8 mouse cellular contexts compared by ENCODE assay signal in the genomic region with DNA sequence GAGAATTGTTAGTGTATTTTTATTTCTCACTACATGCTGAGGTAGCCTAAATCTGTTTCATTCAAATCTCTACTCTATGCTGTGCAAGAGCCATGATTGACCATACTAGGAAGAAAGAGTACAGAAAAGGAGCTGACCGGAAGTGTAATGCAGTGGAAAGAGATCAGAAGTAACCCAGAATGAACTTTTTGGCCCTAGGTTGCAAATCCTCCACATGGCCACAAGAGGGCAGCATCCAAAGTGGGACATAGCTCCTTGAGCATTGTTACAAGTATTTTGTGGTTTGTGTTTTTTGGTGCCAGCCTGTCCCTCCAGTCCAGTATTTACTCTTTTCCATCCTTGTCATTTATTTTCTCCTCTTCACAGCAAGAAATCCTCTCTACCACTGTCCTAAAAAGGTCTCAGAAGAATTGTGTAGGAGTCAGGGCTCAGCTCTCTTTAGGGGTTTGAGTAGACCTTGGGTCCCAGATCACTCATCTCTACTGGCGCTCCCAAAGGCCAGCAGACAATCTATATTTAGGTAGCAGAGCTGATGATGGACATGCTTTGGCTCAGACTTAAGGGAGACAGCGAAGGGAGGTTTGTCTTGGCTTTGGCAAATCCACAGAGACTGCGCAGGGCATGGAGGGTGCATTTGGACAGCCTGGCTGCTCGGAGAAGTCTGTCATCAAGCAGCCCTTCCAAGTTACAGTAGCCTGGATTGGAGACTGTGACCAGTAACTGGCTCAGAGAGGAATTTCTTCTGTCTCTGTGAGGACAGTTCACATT. TPM values are rescaled to one million over a fixed set of nuclear protein-coding genes. Genes with fewer than 3 reads are reported as not detected.
DNase-seq lines count a peak whose midpoint lies in the region; ATAC-seq and TF ChIP-seq lines count a peak whose summit lies in the region.

A gene (plus strand): TSS at position 553 of the 768 bp plus-strand sequence.

- H3K4me1 ChIP-seq in forebrain, embryonic 10.5 days = no peaks in the 10 kb centered on the region
- no peaks in the 10 kb centered on the region for H3K4me1 ChIP-seq in forebrain, embryonic 13.5 days
- H3K4me1 ChIP-seq in lung, adult 2 months (ENCODE audit: control insufficient read depth, insufficient read depth, low read length) = no peaks in the 10 kb centered on the region
- H3K4me1 ChIP-seq in liver, postnatal 0 days (ENCODE audit: insufficient read depth) = no peaks in the 10 kb centered on the region

- no peaks in the 10 kb centered on the region for H3K36me3 ChIP-seq in forebrain, embryonic 10.5 days (replicated peaks)
- no peaks in the 10 kb centered on the region for H3K36me3 ChIP-seq in forebrain, embryonic 13.5 days (ENCODE audit: poor library complexity, severe bottlenecking)
- no peaks in the 10 kb centered on the region for H3K36me3 ChIP-seq in liver, postnatal 0 days (replicated peaks; ENCODE audit: insufficient read depth, low read length)

- no peak for TF ChIP-seq POLR2A in lung, adult 2 months (IDR thresholded peaks at IDR 0.05; ENCODE audit: borderline replicate concordance, extremely low read depth, low read depth, low read length)

- WGBS in forebrain, embryonic 10.5 days = 84% methylated on average over 5 of the region's 5 CpGs
- WGBS in forebrain, embryonic 13.5 days = 86% methylated on average over 5 of the region's 5 CpGs
- 70% methylated on average over 5 of the region's 5 CpGs for WGBS in lung, adult 2 months
- WGBS in liver, postnatal 0 days (ENCODE audit: insufficient replicate concordance) = 65% methylated on average over 5 of the region's 5 CpGs

- no peak within 1 kb of the TSS for H3K27ac ChIP-seq in forebrain, embryonic 10.5 days
- no peak within 1 kb of the TSS for H3K27ac ChIP-seq in forebrain, embryonic 13.5 days
- H3K27ac ChIP-seq in liver, postnatal 0 days (ENCODE audit: low read depth) = no peak within 1 kb of the TSS

- no peak for TF ChIP-seq EP300 in liver, postnatal 0 days (IDR thresholded peaks at IDR 0.05; ENCODE audit: low read depth)

- H3K4me3 ChIP-seq in forebrain, embryonic 10.5 days = no peak within 1 kb of the TSS
- H3K4me3 ChIP-seq in forebrain, embryonic 13.5 days = no peak within 1 kb of the TSS
- no peak within 1 kb of the TSS for H3K4me3 ChIP-seq in lung, adult 2 months (replicated peaks; ENCODE audit: extremely low read depth, low read depth, low read length)
- H3K4me3 ChIP-seq in liver, postnatal 0 days (ENCODE audit: low read depth, low read length) = no peak within 1 kb of the TSS

- H3K9me3 ChIP-seq in forebrain, embryonic 10.5 days = no peaks in the 10 kb centered on the region
- H3K9me3 ChIP-seq in forebrain, embryonic 13.5 days (replicated peaks) = no peaks in the 10 kb centered on the region
- peaks cover 2% of the 10 kb centered on the region; the same call in 1 of the 2 replicates for H3K9me3 ChIP-seq in liver, postnatal 0 days (ENCODE audit: low read length)

- peak; percentile 25 for DNase-seq in forebrain, embryonic 10.5 days (ENCODE audit: extremely low spot score, low spot score)
- DNase-seq in lung, adult 2 months = peak; percentile 12
- DNase-seq in lung, adult 18-20 months = no peak
- peak; percentile 59 for DNase-seq in R1 (ENCODE audit: low read depth, low spot score)
- DNase-seq in liver, postnatal 0 days = peak; percentile 36
- peak; percentile 46 for DNase-seq in thymus, postnatal 14 days

- no peak within 1 kb of the TSS for H3K9ac ChIP-seq in forebrain, embryonic 13.5 days
- H3K9ac ChIP-seq in liver, postnatal 0 days (replicated peaks) = no peak within 1 kb of the TSS

- peak; percentile 77 for TF ChIP-seq CTCF in lung, adult 2 months (IDR thresholded peaks at IDR 0.05; ENCODE audit: insufficient read depth, low read length)
- TF ChIP-seq CTCF in liver, postnatal 0 days (IDR thresholded peaks at IDR 0.05; ENCODE audit: low read depth) = peak; percentile 82

- no peak within 1 kb of the TSS for H3K4me2 ChIP-seq in forebrain, embryonic 13.5 days
- no peak within 1 kb of the TSS for H3K4me2 ChIP-seq in liver, postnatal 0 days (ENCODE audit: low read depth, low read length)

- ATAC-seq in forebrain, embryonic 13.5 days = no peak
- ATAC-seq in erythroblast, adult 5-6 weeks (replicated peaks; ENCODE audit: low FRiP score, poor library complexity, severe bottlenecking) = 0 out of 2 replicates have a peak, but pooled peaks have one; percentile 74
- ATAC-seq in liver, postnatal 0 days = no peak

- no peaks in the 10 kb centered on the region for H3K27me3 ChIP-seq in forebrain, embryonic 10.5 days (ENCODE audit: poor library complexity, severe bottlenecking)
- no peaks in the 10 kb centered on the region for H3K27me3 ChIP-seq in forebrain, embryonic 13.5 days
- no peaks in the 10 kb centered on the region for H3K27me3 ChIP-seq in liver, postnatal 0 days (ENCODE audit: insufficient read depth, low read length)

RNA-seq across cellular contexts. Expression of the gene that starts here (rescaled TPM):
- not detected in 2 replicates for polyA plus RNA-seq in forebrain, embryonic 10.5 days (2016; fragmentation: Nextera tagmentation; extraction: Ambion mirVana)
- not detected in 2 replicates for polyA plus RNA-seq in forebrain, embryonic 13.5 days (2015; fragmentation: Nextera tagmentation; extraction: Ambion mirVana)
- 0.26 TPM in 1 of 2 replicates, not detected in the other for polyA plus RNA-seq in lung, adult 2 months (2012; rRNA removed)
- not detected in 2 replicates for total RNA-seq in erythroblast, adult 5-6 weeks (2015; ENCODE audit: low replicate concordance)
- not detected in 2 replicates for total RNA-seq in erythroblast, adult 5-6 weeks (2017; ENCODE audit: low replicate concordance)
- polyA plus RNA-seq in liver, postnatal 0 days (2015; fragmentation: Nextera tagmentation; extraction: Ambion mirVana) = not detected in 2 replicates

Comparison
In these comparisons a context has a peak if more than half of its experiments do, and no peak if none do; other contexts are left out.
1. Peak in DNase-seq in forebrain, embryonic 10.5 days; RNA of the gene not detected or under 1 TPM.
2. Peak in DNase-seq in lung, adult 2 months; RNA of the gene not detected or under 1 TPM.
3. Peak in ATAC-seq in erythroblast, adult 5-6 weeks; RNA of the gene not detected or under 1 TPM.
4. Peak in DNase-seq in liver, postnatal 0 days; RNA of the gene not detected or under 1 TPM.
5. DNase-seq: peak in R1 (single experiment) and thymus, postnatal 14 days (single experiment); none in lung, adult 18-20 months (0 of 2).